Mouse (Mus musculus) ovary, adult 2 months (tissue): ENCODE results near the gene Car15. TPM values are rescaled to one million over a fixed set of nuclear protein-coding genes. Genes with fewer than 3 reads are reported as not detected.

Source experiments
- polyA plus RNA-seq: library from polyadenylated mRNA; depleted of rRNA; stranded (reverse); fragments of >200 nt; gene quantifications from 2 replicates; pipeline ENCODE4 v1.2.3, GENCODE M21; 2012; rRNA removed

Car15 gene
- 7.8 and 10.4 TPM in 2 replicates for polyA plus RNA-seq

DNA sequence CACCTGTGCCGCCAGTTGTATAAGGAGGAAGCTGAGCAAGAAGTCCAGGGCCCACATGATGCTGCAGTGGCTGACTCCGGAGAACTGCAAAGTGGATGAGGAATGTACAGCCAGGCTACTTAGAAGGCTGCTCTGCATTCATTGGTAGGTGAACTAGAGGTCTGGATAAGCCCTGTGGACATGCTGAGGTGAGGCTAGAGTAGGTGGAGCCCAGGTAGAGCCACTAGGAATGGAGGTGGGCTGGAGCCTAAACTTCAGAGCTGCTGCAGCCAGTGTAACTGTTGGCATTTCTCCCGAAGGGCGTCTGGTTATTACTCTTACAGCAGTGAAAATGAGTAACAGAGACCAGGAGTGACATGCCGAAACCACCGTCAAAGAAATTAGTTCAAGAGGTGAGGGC is at the start of gene Car15:
Gene Car15, minus strand, starts transcription at position 314 of the 400 bp plus-strand sequence.

DNA sequence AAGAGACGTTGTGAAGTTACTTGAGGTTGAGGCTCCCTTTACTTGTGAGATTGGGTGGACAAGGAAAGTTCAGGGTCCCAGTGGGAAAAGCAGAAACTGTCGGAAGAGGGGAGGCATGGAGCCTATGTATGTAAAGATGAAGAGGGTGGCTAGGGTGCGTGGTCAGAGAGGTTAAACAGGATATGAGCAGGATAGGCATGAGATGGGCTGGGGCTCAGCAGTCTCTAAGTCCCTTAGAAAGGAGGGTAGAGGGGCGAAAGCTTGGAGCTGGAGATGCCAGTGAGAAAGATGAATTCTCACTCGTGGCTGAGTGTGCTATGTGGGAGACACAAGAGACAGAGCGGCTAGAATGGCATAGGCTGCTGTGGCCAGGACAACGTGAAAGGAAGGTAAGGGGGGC is 5.3 kb downstream of the Car15 start, which contains the start of gene B830017H08Rik:
Gene B830017H08Rik, plus strand, starts transcription at position 301 of the 400 bp plus-strand sequence.

DNA sequence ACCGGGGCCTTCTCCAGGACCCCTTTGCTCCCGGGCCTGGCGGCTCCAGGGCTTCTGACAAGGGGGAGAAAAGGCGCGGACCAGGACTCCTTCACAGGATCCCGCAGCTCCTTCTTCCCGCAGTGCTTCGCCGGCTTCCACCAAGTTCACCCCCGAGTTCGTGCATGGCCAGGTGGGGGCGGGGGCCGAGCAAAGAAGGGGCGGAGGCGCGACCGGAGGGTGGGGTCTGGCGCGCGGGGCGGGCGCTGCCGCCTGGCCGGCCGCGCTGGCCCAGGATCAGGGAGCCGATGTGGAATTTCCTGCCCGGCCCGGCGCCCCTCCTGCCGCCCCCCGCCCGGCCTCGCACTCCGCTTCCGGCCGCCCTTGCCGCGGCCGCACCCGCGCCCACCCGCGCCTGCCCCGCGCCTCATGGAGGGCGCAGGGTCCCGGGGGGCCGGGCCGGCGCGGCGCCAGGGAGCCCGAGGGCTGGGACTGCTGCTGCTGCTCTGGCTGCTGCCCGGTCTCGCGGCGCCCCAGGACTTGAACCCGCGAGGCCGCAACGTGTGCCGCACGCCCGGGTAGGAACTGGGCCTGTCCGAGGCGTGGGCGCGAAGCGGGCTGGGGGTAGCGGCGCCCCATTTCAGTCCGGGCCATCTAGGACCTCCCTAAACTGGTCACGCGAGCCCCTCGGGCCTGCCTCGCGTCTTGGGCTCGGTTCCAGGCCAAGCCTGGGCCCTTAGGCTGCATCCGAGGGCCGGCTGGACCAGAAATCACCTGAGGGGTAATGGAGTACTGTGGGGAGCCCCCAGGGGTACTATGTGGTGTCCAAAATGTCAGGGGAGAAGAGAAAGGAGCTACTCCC is 41.0 kb downstream of the Car15 start, which contains the start of gene Scarf2:
Gene Scarf2, plus strand, starts transcription at position 312 of the 841 bp plus-strand sequence.

Other genes starting within 250 kb of the Car15 start
- 84.1 and 97.5 TPM in 2 replicates for gene Smpd4, start 219.0 kb downstream of the Car15 start, polyA plus RNA-seq
- gene Ccdc74a, start 191.9 kb downstream of the Car15 start, polyA plus RNA-seq: 9.6 and 11.7 TPM in 2 replicates
- gene Med15, start 105.5 kb downstream of the Car15 start, polyA plus RNA-seq: 112 and 197 TPM in 2 replicates
- 148 and 167 TPM in 2 replicates for gene Klhl22, start 78.7 kb downstream of the Car15 start, polyA plus RNA-seq
- gene Scarf2, start 41.1 kb downstream of the Car15 start, polyA plus RNA-seq: 189 and 286 TPM in 2 replicates
- gene B830017H08Rik, start 5.2 kb downstream of the Car15 start, polyA plus RNA-seq: 1.6 and 2.9 TPM in 2 replicates
- gene Gm20518, start 53.3 kb upstream of the Car15 start, polyA plus RNA-seq: 1.9 and 2.4 TPM in 2 replicates
- 0.12 TPM in 1 of 2 replicates, not detected in the other for gene Tssk1, start 55.9 kb upstream of the Car15 start, polyA plus RNA-seq
- 236 and 311 TPM in 2 replicates for gene Dgcr2, start 60.2 kb upstream of the Car15 start, polyA plus RNA-seq
- gene Tssk2, start 60.3 kb upstream of the Car15 start, polyA plus RNA-seq: not detected in 2 replicates
- gene Ess2, start 73.0 kb upstream of the Car15 start, polyA plus RNA-seq: 26.4 and 34.9 TPM in 2 replicates
- gene Gsc2, start 76.7 kb upstream of the Car15 start, polyA plus RNA-seq: 0.32 TPM in 1 of 2 replicates, not detected in the other
- 223 and 245 TPM in 2 replicates for gene Slc25a1, start 89.9 kb upstream of the Car15 start, polyA plus RNA-seq
- not detected in 2 replicates for gene Vpreb2, start 142.1 kb upstream of the Car15 start, polyA plus RNA-seq
- 118 and 150 TPM in 2 replicates for gene Dgcr6, start 214.5 kb upstream of the Car15 start, polyA plus RNA-seq